Mouse (Mus musculus) forebrain, embryonic 12.5 days (tissue): ENCODE results near the gene Socs3. TPM values are rescaled to one million over a fixed set of nuclear protein-coding genes. Genes with fewer than 3 reads are reported as not detected.

Source experiments
- ATAC-seq: fragments of 200-750 bp; cut with Nextera tagmentation; 2 replicates; pipeline ENCODE4 v1.8.0; 2017; ENCODE audit warnings: moderate TSS enrichment; ENCODE audit not compliant: low FRiP score
- H3K27ac ChIP-seq: fragments of 300-500 bp; sonication (generic); 2 replicates; pipeline ENCODE4 v1.5.1; 2016; ENCODE audit warnings: mild to moderate bottlenecking
- H3K27me3 ChIP-seq: fragments of 300-500 bp; sonication (generic); 2 replicates; pipeline ENCODE4 v1.6.1; 2016; ENCODE audit warnings: mild to moderate bottlenecking
- H3K36me3 ChIP-seq: fragments of 300-500 bp; sonication (generic); replicated peaks from 2 replicates; pipeline ENCODE4 v1.6.1; 2016; ENCODE audit warnings: mild to moderate bottlenecking
- H3K4me1 ChIP-seq: fragments of 300-500 bp; sonication (generic); 2 replicates; pipeline ENCODE4 v1.6.1; 2016
- H3K4me2 ChIP-seq: fragments of 300-500 bp; sonication (generic); 2 replicates; pipeline ENCODE4 v1.6.1; 2016; ENCODE audit warnings: mild to moderate bottlenecking, moderate library complexity
- H3K4me3 ChIP-seq: fragments of 300-500 bp; sonication (generic); replicated peaks from 2 replicates; pipeline ENCODE4 v1.5.1; 2016; ENCODE audit warnings: mild to moderate bottlenecking
- H3K9ac ChIP-seq: fragments of 300-500 bp; sonication (generic); 2 replicates; pipeline ENCODE4 v1.6.1; 2016; ENCODE audit warnings: mild to moderate bottlenecking
- H3K9me3 ChIP-seq: fragments of 300-500 bp; sonication (generic); 2 replicates; pipeline ENCODE4 v1.6.1; 2016
- WGBS: fragments of 180-500 bp; shearing (Covaris S2); methylation state at CpG from one replicate; pipeline ENCODE4 v1.1.7; 2016; 5-methylcytosine and 5-hydroxymethylcytosine counted together
- polyA plus RNA-seq: library from polyadenylated mRNA; unstranded; fragments of >200 nt; fragmentation: Nextera tagmentation; extraction: Ambion mirVana; gene quantifications from 2 replicates; pipeline ENCODE4 v1.2.1, GENCODE M21; 2016

Socs3 gene
- polyA plus RNA-seq, 1 experiment from 2014 or later: 14.7 TPM

DNA sequence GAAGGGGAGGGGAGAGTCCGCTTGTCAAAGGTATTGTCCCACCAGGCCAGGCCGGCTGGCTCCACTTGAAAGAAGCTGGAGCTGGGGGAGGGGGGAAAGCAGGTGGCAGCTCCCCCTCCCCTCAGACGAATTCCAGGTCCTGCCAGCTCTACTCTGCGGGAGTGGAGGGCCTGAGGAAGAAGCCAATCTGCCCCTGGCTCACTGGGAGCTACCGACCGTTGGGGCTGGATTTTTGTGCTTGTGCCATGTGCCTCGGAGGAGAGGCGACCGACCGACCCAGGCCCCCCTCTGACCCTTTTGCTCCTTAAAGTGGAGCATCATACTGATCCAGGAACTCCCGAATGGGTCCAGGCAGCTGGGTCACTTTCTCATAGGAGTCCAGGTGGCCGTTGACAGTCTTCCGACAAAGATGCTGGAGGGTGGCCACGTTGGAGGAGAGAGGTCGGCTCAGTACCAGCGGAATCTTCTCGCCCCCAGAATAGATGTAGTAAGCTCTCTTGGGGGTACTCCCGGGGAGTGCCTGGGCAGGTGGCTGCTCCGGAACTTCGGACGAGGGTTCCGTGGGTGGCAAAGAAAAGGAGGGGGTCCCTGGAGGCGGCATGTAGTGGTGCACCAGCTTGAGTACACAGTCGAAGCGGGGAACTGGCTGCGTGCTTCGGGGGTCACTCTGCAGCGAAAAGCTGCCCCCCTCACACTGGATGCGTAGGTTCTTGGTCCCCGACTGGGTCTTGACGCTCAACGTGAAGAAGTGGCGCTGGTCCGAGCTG is 2.4 kb downstream of the Socs3 start:
- H3K4me3 ChIP-seq: peak overlapping the region; percentile 61
- no peaks in the 10 kb centered on the region; the same call in 1 of the 2 replicates for H3K36me3 ChIP-seq
- H3K27ac ChIP-seq: 0 out of 2 replicates have a peak overlapping the region, but pooled peaks have one; percentile 1
- no peaks in the 10 kb centered on the region for H3K9me3 ChIP-seq
- H3K4me1 ChIP-seq: peaks cover 78% of the 10 kb centered on the region
- peak overlapping the region; percentile 83 for H3K9ac ChIP-seq
- WGBS: 4% methylated on average over 34 of the region's 34 CpGs
- no peak for ATAC-seq
- H3K4me2 ChIP-seq: peak overlapping the region; percentile 98
- H3K27me3 ChIP-seq: peaks cover 55% of the 10 kb centered on the region

DNA sequence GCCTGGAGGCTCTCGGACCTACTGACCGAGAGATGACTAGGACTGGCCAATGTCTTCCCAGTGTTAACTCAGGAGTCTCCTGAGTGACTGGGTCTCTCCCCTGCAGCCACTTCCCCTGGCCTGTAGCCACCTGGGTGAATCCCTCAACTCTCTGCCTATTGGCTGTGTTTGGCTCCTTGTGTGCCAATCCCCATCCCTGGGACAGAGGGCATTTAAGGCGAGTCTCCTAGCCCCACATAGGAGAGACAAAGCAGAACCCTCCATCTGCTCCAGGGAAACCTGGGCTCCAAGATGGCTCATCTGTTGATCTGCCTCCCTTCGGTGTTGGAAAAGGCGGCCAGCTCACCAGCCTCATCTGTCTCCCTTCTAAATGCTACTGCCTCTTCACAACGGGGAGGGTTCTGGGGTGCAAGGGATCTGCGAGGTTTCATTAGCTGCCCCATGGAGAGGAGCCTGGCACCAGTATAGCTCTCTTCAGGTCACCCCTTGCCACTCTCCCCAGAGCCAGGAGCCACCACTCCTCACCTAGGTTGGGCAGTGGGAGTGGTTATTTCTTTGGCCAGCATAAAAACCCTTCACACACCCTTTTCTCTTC is 3.2 kb downstream of the Socs3 start:
- no peaks in the 10 kb centered on the region for H3K9me3 ChIP-seq
- peaks cover 54% of the 10 kb centered on the region for H3K27me3 ChIP-seq
- H3K4me1 ChIP-seq: peaks cover 82% of the 10 kb centered on the region
- H3K36me3 ChIP-seq: no peaks in the 10 kb centered on the region; the same call in 1 of the 2 replicates
- H3K4me3 ChIP-seq: peak overlapping the region; percentile 61
- H3K9ac ChIP-seq: no peak overlapping the region
- peak overlapping the region; percentile 98 for H3K4me2 ChIP-seq
- 0 out of 2 replicates have a peak overlapping the region, but pooled peaks have one; percentile 1 for H3K27ac ChIP-seq
- WGBS: 31% methylated on average over 7 of the region's 7 CpGs
- ATAC-seq: no peak

GRCm38 (mm10) chr11:117965561-117965981 is 4.3 kb downstream of the Socs3 start:
- Histone ChIP-seq H3K9ac (no peak overlapping the region), H3K4me1 (peaks cover 77% of the 10 kb centered on the region), H3K4me2 (peak overlapping the region; percentile 24), H3K36me3 (no peaks in the 10 kb centered on the region; the same call in 1 of the 2 replicates), H3K9me3 (no peaks in the 10 kb centered on the region), H3K27ac (no peak overlapping the region), H3K4me3 (no peak overlapping the region), H3K27me3 (peaks cover 49% of the 10 kb centered on the region)
- no peak for ATAC-seq
- 13% methylated on average over 9 of the region's 9 CpGs for WGBS

GRCm38 (mm10) chr11:117965052-117965451 is 4.8 kb downstream of the Socs3 start:
- Histone ChIP-seq H3K4me3 (peak overlapping the region; percentile 5; the same call in 1 of the 2 replicates), H3K4me2 (peak overlapping the region; percentile 24), H3K36me3 (no peaks in the 10 kb centered on the region; the same call in 1 of the 2 replicates), H3K9me3 (no peaks in the 10 kb centered on the region), H3K9ac (no peak overlapping the region), H3K27ac (no peak overlapping the region), H3K27me3 (peaks cover 46% of the 10 kb centered on the region), H3K4me1 (peaks cover 73% of the 10 kb centered on the region)
- 25% methylated on average over 7 of the region's 7 CpGs for WGBS
- no peak for ATAC-seq

GRCm38 (mm10) chr11:117964294-117964693 is 5.6 kb downstream of the Socs3 start:
- Histone ChIP-seq H3K9me3 (no peaks in the 10 kb centered on the region), H3K4me2 (peak overlapping the region; percentile 68; the same call in 1 of the 2 replicates), H3K4me1 (peaks cover 67% of the 10 kb centered on the region), H3K27ac (peak overlapping the region; percentile 76; the same call in 1 of the 2 replicates), H3K27me3 (peaks cover 48% of the 10 kb centered on the region), H3K36me3 (no peaks in the 10 kb centered on the region; the same call in 1 of the 2 replicates), H3K9ac (0 out of 2 replicates have a peak overlapping the region, but pooled peaks have one; percentile 44), H3K4me3 (no peak overlapping the region)
- WGBS: 19% methylated on average over 1 of the region's 1 CpGs
- no peak for ATAC-seq

- Histone ChIP-seq H3K9me3 (no peaks in the 10 kb centered on the region), H3K4me3 (peak overlapping the region; percentile 36), H3K36me3 (no peaks in the 10 kb centered on the region; the same call in 1 of the 2 replicates), H3K27ac (peak overlapping the region; percentile 76), H3K4me1 (peaks cover 67% of the 10 kb centered on the region), H3K9ac (peak overlapping the region; percentile 44; the same call in 1 of the 2 replicates), H3K27me3 (peaks cover 48% of the 10 kb centered on the region), H3K4me2 (peak overlapping the region; percentile 68)
- no peak for ATAC-seq
- under 1% methylated on average over 9 of the region's 9 CpGs for WGBS
Observed at GRCm38 (mm10) chr11:117963872-117964271, 6.0 kb downstream of the Socs3 start.

DNA sequence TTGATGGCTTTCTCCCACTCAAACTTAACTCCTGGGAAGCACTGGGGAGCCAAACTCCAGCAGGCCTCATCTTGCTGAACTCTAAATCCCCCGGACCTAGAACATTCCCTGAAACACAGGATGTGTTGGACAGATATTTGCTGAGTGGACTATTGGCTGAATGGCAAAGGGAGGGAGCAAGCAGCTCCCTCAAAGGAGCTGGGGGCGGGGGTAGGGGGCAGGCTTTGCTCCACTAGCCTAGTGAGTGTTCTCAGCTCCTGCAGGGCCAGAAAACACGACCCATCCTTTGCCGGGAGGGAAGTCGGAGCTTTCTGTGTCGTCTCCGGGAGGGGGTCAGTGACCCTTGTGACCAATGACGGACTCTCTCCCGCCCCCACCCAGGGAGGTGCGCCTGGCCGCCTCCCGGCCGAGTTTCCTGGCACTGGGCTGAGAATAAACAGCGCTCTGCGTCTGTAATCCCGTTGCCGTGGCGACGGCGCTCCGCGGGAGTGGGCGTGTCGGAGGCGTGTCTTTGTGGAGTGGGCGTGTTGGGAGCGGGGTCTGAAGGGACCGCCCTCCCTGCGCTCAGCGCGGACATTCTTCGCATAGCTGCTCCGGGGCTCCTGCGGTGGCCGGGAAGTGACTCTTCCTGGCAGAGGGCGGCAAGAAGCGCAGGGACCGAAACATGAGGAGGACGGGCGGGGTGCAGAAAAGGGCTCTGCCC is 6.6 kb downstream of the Socs3 start:
- peak; percentile 91 for ATAC-seq
- peak overlapping the region; percentile 76 for H3K27ac ChIP-seq
- H3K4me1 ChIP-seq: peaks cover 68% of the 10 kb centered on the region
- no peaks in the 10 kb centered on the region for H3K9me3 ChIP-seq
- peak overlapping the region; percentile 68 for H3K4me2 ChIP-seq
- H3K36me3 ChIP-seq: no peaks in the 10 kb centered on the region; the same call in 1 of the 2 replicates
- H3K9ac ChIP-seq: peak overlapping the region; percentile 44; the same call in 1 of the 2 replicates
- under 1% methylated on average over 40 of the region's 40 CpGs for WGBS
- H3K4me3 ChIP-seq: peak overlapping the region; percentile 36
- H3K27me3 ChIP-seq: peaks cover 48% of the 10 kb centered on the region

DNA sequence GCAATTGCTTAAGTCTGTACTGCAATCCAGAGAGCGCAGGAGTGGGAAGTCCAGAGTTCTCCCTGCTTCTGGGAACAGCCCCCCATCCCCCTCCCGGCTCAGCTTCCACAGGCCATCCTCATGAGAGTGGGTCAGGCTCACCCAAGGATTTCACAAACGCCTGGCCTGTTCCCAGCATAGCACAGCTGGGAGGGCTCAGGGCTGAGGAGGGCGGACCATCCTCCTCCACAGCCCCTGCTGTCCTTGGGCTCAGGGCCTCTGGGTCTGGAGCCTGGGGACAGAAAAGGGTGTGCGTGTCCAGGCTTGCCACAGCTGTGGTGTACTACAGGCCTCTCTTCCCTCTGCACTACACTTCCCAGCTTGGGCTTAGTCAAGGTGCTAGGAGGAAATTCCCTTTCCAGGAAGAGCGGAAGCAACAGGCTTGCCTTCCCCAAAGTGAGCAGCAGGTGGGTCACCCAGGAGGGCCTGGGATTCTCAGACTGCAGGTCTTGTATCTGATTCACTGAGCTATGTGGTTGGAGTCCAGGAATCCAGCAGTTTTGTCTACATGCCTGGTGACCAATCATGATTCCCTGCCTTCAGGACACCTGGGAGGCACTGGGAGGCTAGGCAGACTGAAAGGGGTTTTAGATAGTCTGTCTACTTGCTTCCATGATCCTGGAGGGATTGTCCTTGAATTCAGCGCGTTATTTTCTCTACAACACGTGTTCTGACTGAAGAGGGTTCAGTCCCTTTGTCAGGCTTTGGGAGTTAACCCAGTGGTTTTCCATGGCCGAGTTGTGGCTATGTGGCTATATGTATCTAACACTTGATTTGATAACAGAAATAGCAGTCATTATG is 7.4 kb downstream of the Socs3 start:
- Histone ChIP-seq H3K4me3 (no peak overlapping the region), H3K4me1 (peaks cover 62% of the 10 kb centered on the region), H3K27me3 (peaks cover 44% of the 10 kb centered on the region), H3K9ac (0 out of 2 replicates have a peak overlapping the region, but pooled peaks have one; percentile 44), H3K9me3 (no peaks in the 10 kb centered on the region), H3K27ac (peak overlapping the region; percentile 63), H3K4me2 (peak overlapping the region; percentile 68; the same call in 1 of the 2 replicates), H3K36me3 (no peaks in the 10 kb centered on the region; the same call in 1 of the 2 replicates)
- 37% methylated on average over 10 of the region's 10 CpGs for WGBS
- ATAC-seq: no peak

DNA sequence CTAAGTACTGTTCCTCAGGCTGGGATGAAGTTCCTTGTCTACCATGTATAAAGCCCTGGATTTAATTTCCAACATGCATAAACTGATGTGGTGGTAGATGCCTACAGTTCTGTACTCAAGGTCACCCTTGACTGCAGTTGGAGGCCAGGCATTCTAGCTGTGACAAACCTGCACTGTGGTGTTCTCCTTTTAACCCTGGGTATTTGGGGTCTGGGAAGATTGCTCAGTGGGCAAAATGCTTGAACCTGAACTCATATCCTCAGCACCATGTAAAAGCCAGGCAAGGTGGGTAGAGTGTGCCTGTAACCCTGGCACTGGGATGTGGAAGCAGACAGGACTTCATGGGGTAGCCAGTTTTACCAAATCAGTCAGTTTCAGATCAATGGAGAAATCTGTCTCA is 9.2 kb downstream of the Socs3 start:
- H3K9me3 ChIP-seq: no peaks in the 10 kb centered on the region
- no peak overlapping the region for H3K4me2 ChIP-seq
- H3K4me1 ChIP-seq: peaks cover 46% of the 10 kb centered on the region
- no peak overlapping the region for H3K4me3 ChIP-seq
- peaks cover 27% of the 10 kb centered on the region for H3K27me3 ChIP-seq
- ATAC-seq: no peak
- H3K36me3 ChIP-seq: no peaks in the 10 kb centered on the region
- no peak overlapping the region for H3K9ac ChIP-seq
- no peak overlapping the region for H3K27ac ChIP-seq

- H3K36me3 ChIP-seq: no peaks in the 10 kb centered on the region
- H3K27ac ChIP-seq: no peak overlapping the region
- WGBS: 64% methylated on average over 17 of the region's 17 CpGs
- H3K4me1 ChIP-seq: peaks cover 44% of the 10 kb centered on the region
- no peaks in the 10 kb centered on the region for H3K9me3 ChIP-seq
- peaks cover 20% of the 10 kb centered on the region for H3K27me3 ChIP-seq
- H3K4me2 ChIP-seq: no peak overlapping the region
- no peak overlapping the region for H3K4me3 ChIP-seq
- no peak overlapping the region for H3K9ac ChIP-seq
- ATAC-seq: no peak
Observed at GRCm38 (mm10) chr11:117959741-117960381, 10.0 kb downstream of the Socs3 start.

- 92% methylated on average over 4 of the region's 4 CpGs for WGBS
- Histone ChIP-seq H3K4me3 (no peak overlapping the region), H3K27ac (no peak overlapping the region), H3K9me3 (no peaks in the 10 kb centered on the region), H3K4me2 (no peak overlapping the region), H3K4me1 (peaks cover 37% of the 10 kb centered on the region), H3K36me3 (no peaks in the 10 kb centered on the region), H3K27me3 (peaks cover 13% of the 10 kb centered on the region), H3K9ac (no peak overlapping the region)
- no peak for ATAC-seq
Observed at GRCm38 (mm10) chr11:117959166-117959565, 10.7 kb downstream of the Socs3 start.
